Mouse (Mus musculus) heart, adult 2 months (tissue): ENCODE results near the gene Thegl.

ENCODE experiments used
- CTCF ChIP-seq: fragments of 200-600 bp; IDR thresholded peaks from 2 replicates; pipeline ENCODE4 v1.8.1; 2022; ENCODE audit warnings: antibody characterized with exemption, mild to moderate bottlenecking, moderate library complexity
- EP300 ChIP-seq: fragments of 200-500 bp; IDR thresholded peaks from 2 replicates; pipeline ENCODE4 v1.6.1; 2011; ENCODE audit warnings: low read depth, low read length, control low read depth; ENCODE audit not compliant: insufficient read depth
- POLR2A ChIP-seq: fragments of 200-500 bp; IDR thresholded peaks from 2 replicates; pipeline ENCODE4 v1.6.1; 2011; ENCODE audit warnings: mild to moderate bottlenecking, low read depth, low read length, control low read depth; ENCODE audit not compliant: insufficient read depth

- no peak for TF ChIP-seq CTCF
- no peak for TF ChIP-seq POLR2A
- no peak for TF ChIP-seq EP300
Measured at GRCm38 (mm10) chr5:77098874-77099273, 83.1 kb downstream of the Thegl start.
